Mouse (Mus musculus): ENCODE data around the gene Tmem248. TPM values are rescaled to one million over a fixed set of nuclear protein-coding genes. Genes with fewer than 3 reads are reported as not detected.

Gene Tmem248
- polyA plus RNA-seq, 1 experiment, result 29.5 TPM

- TF ChIP-seq GATA1 (IDR thresholded peaks at IDR 0.05; ENCODE audit: low read length), result no peak
Measured at GRCm38 (mm10) chr5:130272344-130272743, 55.5 kb downstream of the Tmem248 start.

GRCm38 (mm10) chr5:130273046-130273445 lies 56.2 kb downstream of the Tmem248 start:
- TF ChIP-seq GATA1 (IDR thresholded peaks at IDR 0.05; ENCODE audit: low read length), result no peak

DNA sequence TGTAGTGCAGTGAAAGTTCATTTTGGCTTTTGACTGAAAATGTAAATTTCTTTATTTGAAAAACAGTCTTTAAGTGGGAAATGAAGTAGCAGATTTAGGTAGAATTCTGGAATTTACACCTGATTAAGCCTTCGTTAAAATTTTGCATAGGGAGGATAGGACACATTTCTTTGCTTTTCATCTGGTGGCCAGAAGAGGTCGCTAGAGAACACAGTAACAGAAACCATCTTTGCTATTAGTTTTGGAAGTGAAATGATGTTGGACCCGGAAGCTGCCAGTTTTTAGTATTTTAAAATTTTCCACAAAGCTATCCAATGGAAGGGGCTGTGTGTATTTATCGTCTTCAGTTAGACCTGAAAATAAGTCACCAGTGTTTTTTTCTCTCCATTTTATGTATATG lies 58.6 kb downstream of the Tmem248 start:
- TF ChIP-seq GATA1 (IDR thresholded peaks at IDR 0.05; ENCODE audit: low read length), result no peak

- no peak for TF ChIP-seq GATA1 (IDR thresholded peaks at IDR 0.05; ENCODE audit: low read length)
Measured at GRCm38 (mm10) chr5:130278011-130278472, 61.2 kb downstream of the Tmem248 start.

- TF ChIP-seq GATA1 (IDR thresholded peaks at IDR 0.05; ENCODE audit: low read length), result no peak
Measured at GRCm38 (mm10) chr5:130283079-130283732, 66.3 kb downstream of the Tmem248 start.

DNA sequence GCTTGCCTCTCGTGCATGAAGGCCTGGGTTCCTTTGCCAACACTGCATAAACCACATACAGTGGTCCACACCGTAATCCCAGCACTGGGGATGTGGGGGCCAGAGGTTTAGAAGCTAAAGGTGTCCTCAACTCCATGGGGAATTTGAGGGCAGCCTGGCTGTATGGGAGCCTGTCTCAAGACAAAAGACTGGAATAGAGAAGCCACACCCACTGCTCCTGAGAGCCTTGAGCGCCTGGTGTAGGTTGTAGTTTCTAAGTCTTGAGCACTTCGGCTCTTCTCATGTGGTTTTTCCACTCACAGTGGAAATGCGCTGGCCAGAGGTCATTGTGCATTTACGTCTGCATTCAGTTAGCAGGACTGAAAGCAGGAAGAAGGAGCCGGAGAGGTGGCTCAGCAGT lies 71.2 kb downstream of the Tmem248 start:
- TF ChIP-seq GATA1 (IDR thresholded peaks at IDR 0.05; ENCODE audit: low read length), result no peak

DNA sequence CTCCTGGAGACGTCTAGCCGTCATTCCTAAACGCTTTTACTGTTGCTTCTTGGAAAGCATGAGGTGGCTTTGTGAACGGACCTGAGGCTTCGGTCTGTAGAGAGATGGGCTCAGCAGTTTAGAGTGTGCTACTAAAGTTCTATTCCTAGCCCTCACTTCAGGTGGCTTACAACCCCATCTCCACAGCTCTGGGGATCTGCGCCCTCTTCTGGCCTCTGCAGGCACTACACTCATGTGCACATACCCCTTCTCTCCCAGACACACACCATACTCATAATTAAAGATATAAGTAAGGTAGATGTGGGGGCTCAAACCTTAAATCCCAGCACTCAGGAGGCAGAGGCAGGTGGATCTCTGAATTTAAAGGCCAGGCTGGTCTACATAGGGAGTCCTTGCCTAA lies 73.4 kb downstream of the Tmem248 start:
- TF ChIP-seq GATA1 (IDR thresholded peaks at IDR 0.05; ENCODE audit: low read length), result no peak

GRCm38 (mm10) chr5:130290775-130291174 lies 73.9 kb downstream of the Tmem248 start:
- TF ChIP-seq GATA1 (IDR thresholded peaks at IDR 0.05; ENCODE audit: low read length), result no peak

GRCm38 (mm10) chr5:130292976-130293375 lies 76.1 kb downstream of the Tmem248 start:
- TF ChIP-seq GATA1 (IDR thresholded peaks at IDR 0.05; ENCODE audit: low read length), result no peak

Other genes starting within 250 kb of the Tmem248 start
- gene Gusb, start 214.0 kb upstream of the Tmem248 start, polyA plus RNA-seq (2012), result 19.9 and 21.1 TPM in 2 replicates
- gene Asl, start 187.8 kb upstream of the Tmem248 start, polyA plus RNA-seq (2012), result 16.6 and 21.0 TPM in 2 replicates
- gene Crcp, start 187.8 kb upstream of the Tmem248 start, polyA plus RNA-seq (2012), result 9.0 and 10.0 TPM in 2 replicates
- gene Tpst1, start 143.8 kb upstream of the Tmem248 start, polyA plus RNA-seq (2012), result 0.25 TPM in 1 of 2 replicates, not detected in the other
- 11.5 and 11.9 TPM in 2 replicates for gene Kctd7, start 72.2 kb upstream of the Tmem248 start, polyA plus RNA-seq (2012)
- gene Rabgef1, start 45.3 kb upstream of the Tmem248 start, polyA plus RNA-seq (2012), result 28.8 and 31.2 TPM in 2 replicates
- 8.4 and 18.4 TPM in 2 replicates for gene Sbds, start 38.4 kb downstream of the Tmem248 start, polyA plus RNA-seq (2012)
- gene Tyw1, start 38.5 kb downstream of the Tmem248 start, polyA plus RNA-seq (2012), result 8.2 and 8.5 TPM in 2 replicates
- not detected in 2 replicates for gene Caln1, start 152.4 kb downstream of the Tmem248 start, polyA plus RNA-seq (2012)
- not detected in 2 replicates for gene A330070K13Rik, start 167.6 kb downstream of the Tmem248 start, polyA plus RNA-seq (2012)